Mouse (Mus musculus) Patski (cell line): ENCODE results near the gene Lcn12. TPM values are rescaled to one million over a fixed set of nuclear protein-coding genes. Genes with fewer than 3 reads are reported as not detected.

Experiments
- ATAC-seq: fragments of 100-300 bp; one replicate; pipeline ENCODE4 v1.8.0; 2021
- CTCF ChIA-PET: fragments of 350-600 bp; sonication (Branson Sonifier 250); formaldehyde crosslinking; loops from one replicate; lab custom pipeline; 2022; ENCODE audit warnings: inconsistent platforms; lab: Charles Lee
- POLR2A ChIA-PET: fragments of 350-600 bp; sonication (Branson Sonifier 250); formaldehyde crosslinking; loops from one replicate; lab custom pipeline; 2022; ENCODE audit warnings: antibody characterized with exemption, inconsistent platforms; lab: Charles Lee
- DNase-seq: peaks from one replicate; pipeline ENCODE4 v3.0.0-alpha.2; 2011; ENCODE audit warnings: low read depth, low spot score
- H3K27me3 ChIP-seq: fragments of 371-371 bp; one replicate; pipeline ENCODE4 v1.5.1; 2021
- CTCF ChIP-seq: fragments of 100-300 bp; IDR thresholded peaks from one replicate; pipeline ENCODE4 v1.5.1; 2021
- in situ Hi-C: fragments of 300-500 bp; cut with MboI; formaldehyde crosslinking; loops from 3 replicates; pipeline ENCODE4 v1.11.1; 2018; ENCODE audit warnings: low pct_unique_long_range_greater_than_20kb, mixed read lengths
- polyA plus RNA-seq: library from polyadenylated mRNA; unstranded; gene quantifications from one replicate; pipeline ENCODE4 v1.2.3, GENCODE M21; 2021

Lcn12 gene
- polyA plus RNA-seq, 1 experiment from 2014 or later, result not detected

DNA sequence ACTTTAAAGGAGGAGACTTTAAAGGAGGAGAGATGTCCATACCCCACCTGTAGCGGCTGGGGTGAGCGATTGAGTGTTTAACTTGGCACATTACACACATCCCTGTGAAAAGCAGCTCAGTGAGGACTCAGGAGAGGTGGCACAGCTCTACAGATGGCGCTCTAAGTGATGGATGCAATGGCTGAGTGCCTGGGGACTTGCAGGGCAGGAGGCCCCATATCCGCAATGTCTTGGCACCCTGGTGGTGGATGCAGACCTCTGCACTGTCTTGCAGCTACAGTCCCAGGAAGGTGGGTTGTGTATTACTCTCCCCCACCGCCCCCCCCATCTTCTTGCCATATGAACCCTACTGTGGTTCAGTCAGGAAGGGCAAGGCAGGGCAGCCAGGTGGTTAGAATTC lies 13.3 kb upstream of the Lcn12 start:
- ChIA-PET POLR2A (no interaction called here), CTCF (interaction anchor here (0.6 to 1.4 kb wide), 2 partner anchors 59 to 74 kb away, joined by 3 read pairs; no protein-coding TSS in a partner anchor)
- no peak for TF ChIP-seq CTCF
- no peaks in the 10 kb centered on the region for H3K27me3 ChIP-seq
- no peak for ATAC-seq
- in situ Hi-C loops, result no loop called here
- DNase-seq, result no peak

DNA sequence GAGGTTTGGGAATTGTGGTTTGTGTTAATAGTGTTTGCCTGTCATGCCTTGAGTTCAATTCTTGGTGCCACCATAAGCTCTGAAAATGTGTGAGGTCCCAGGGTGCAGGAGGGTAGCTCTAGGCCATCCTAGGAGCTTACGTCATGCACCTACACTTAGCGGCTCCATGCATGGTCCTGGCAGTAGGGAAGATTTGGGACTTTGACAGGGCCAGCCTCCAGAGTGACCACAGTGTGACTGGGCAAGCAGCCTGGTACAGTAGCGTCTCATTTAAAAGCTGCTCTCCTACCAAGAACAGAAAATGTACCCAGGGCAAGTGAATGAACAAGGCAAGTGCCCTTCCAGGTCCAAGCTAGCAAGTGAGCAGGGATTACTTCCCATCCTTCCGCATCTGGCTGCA lies 12.1 kb upstream of the Lcn12 start:
- in situ Hi-C loops, result no loop called here
- ATAC-seq (no peak), DNase-seq (no peak)
- TF ChIP-seq CTCF, result no peak
- ChIA-PET CTCF (no interaction called here), POLR2A (no interaction called here)
- H3K27me3 ChIP-seq, result no peaks in the 10 kb centered on the region

DNA sequence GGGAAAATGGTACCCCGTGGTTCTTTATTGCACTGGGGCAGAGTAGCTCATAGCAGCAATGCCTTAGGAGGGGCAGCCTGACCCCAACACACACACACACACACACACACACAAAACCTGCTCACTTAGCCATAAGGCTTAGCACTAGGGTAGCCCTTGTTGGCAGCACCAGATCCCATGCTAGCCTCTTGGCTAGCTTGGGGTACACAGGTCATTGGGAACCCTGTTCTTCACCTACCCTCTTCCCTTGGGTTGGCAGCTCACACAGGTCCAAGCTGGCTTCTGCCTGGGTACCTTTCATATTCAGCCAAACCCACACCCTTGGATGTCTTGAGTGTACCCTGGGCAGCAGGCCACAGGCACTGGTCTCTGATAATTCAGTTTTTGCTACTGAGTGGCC lies 11.3 kb upstream of the Lcn12 start:
- in situ Hi-C loops, result no loop called here
- no peak for ATAC-seq
- TF ChIP-seq CTCF, result no peak

GRCm38 (mm10) chr2:25504538-25504937 lies 10.8 kb upstream of the Lcn12 start:
- H3K27me3 ChIP-seq, result no peaks in the 10 kb centered on the region
- DNase-seq (no peak), ATAC-seq (no peak)
- CTCF ChIA-PET, result no interaction called here
- TF ChIP-seq CTCF, result no peak
- in situ Hi-C loops, result no loop called here
- POLR2A ChIA-PET, result interaction anchor here (0.7 to 1.0 kb wide), 2 partner anchors 43 to 44 kb away, joined by 3 read pairs; no protein-coding TSS in a partner anchor

More for the DNA sequence above, 11.3 kb upstream of the Lcn12 start:
- no peaks in the 10 kb centered on the region for H3K27me3 ChIP-seq
- DNase-seq, result no peak
- CTCF ChIA-PET, result no interaction called here
- POLR2A ChIA-PET, result interaction anchor here (1.0 kb wide), 1 partner anchor 44 kb away, joined by 3 read pairs; no protein-coding TSS in a partner anchor

DNA sequence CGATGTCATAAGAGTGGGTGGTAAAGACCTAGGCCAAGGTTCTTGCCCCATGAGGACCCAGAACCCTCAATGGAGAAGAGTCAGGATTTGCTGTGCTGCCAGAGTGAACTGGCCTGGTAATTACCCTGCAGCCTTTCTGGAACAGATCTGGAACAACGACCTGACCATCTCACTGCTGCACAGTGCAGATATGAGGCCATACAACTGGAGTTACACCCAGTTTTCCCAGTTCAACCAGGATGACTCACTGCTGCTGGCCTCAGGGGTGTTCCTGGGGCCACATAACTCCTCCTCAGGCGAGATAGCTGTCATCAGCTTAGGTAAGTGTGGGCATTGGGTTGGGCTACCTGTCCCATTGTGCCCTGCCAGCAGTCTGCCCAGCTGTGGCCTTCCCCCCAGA lies 9.0 kb upstream of the Lcn12 start:
- no peak for TF ChIP-seq CTCF
- ATAC-seq, result no peak
- H3K27me3 ChIP-seq, result no peaks in the 10 kb centered on the region
- in situ Hi-C loops, result no loop called here
- ChIA-PET CTCF (interaction anchor here (1.3 kb wide), 1 partner anchor 23 kb away, joined by 3 read pairs; no protein-coding TSS in a partner anchor), POLR2A (interaction anchor here (2.7 kb wide), 1 partner anchor 45 kb away, joined by 9 read pairs; no protein-coding TSS in a partner anchor)
- no peak for DNase-seq

DNA sequence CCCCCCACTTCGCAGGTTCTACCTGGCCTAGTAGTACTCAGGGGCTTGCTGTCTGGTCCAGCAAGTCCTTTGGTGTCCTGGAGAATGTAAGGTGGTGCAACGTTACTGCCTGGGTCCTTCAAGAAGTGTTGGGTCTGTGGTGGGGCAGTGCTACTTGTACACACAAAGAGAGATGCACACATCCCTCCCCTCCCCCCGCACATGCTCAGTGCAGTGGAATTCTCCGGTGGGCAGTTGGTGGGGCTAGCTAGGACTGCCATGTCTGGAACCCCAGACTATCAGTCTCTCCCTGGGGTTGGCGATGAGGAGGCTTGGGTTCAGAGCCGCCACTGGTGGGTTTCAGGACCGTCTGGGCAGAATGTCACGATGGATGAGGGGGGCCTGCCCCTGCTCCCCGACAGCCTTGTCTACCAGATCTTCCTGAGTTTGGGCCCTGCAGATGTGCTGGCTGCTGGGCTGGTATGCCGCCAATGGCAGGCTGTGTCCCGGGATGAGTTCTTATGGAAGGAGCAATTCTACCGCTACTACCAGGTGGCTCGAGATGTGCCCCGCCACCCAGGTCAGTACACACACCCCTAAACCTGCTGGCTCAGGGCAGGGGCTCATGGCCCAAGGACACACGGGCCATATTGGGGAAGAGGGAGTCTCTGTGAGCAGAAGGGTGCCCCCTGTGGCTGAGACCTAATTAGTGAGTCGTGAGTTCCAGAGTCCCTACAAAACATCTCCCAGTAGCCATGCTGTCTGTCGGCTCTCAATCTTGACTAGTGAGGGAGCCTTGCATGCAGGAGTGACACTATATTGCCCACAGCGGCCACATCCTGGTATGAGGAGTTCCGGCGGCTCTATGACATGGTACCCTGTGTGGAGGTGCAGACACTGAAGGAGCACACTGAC lies 8.1 kb upstream of the Lcn12 start, which contains the start of gene C8g:
Gene C8g, minus strand, starts transcription at position 127 of the 894 bp plus-strand sequence.
- H3K27me3 ChIP-seq, result no peaks in the 10 kb centered on the region
- TF ChIP-seq CTCF, result no peak
- no peak for ATAC-seq
- ChIA-PET CTCF (interaction anchor here (1.3 kb wide), 1 partner anchor 22 kb away, joined by 3 read pairs; no protein-coding TSS in a partner anchor), POLR2A (interaction anchor here (2.7 kb wide), 1 partner anchor 46 kb away, joined by 9 read pairs; no protein-coding TSS in a partner anchor)
- in situ Hi-C loops, result no loop called here
- DNase-seq, result no peak

DNA sequence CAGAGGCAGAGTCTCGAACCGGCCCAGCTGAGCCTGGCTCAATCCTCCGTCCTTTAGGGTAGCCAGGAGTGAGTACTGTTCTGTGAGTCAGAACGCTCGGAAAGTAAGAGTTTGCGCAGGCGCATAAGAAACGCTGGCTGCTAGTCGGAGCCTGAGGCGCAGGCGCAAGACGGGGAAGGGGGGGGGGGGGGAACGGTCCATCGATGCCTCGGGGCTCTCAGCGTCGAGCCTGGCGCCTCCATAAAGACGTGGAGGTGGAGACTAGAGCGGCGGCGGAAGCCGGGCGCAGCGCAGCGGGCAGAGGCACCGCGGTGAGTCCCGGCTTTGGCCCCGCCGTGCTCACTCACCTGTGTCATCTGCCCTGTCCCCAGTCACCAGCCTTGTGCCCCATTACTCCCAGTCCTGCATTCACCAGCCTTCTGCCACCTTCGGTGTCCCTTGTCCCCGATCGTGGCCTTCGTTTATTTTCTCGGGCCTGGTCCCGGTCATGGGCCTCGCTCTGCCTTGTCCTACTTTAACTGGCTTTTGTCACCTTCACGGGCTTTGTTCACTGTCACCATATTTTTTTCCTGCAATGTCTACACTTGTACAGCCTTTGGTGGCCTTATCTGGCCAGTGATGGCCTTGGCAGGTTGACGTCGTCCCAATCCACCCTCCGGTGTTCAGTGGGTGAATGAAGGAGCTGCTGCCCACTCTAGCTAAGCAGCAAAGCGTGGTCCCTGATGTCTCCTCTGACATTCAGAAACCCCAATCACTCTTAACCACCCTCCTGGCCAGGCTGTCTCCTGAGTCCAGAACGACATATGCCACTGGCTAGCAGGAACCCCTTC lies 7.1 kb upstream of the Lcn12 start, which contains the start of gene Fbxw5:
Gene Fbxw5, plus strand, starts transcription at position 175 of the 830 bp plus-strand sequence.
- peak; percentile 60 for ATAC-seq
- in situ Hi-C loops, result no loop called here
- POLR2A ChIA-PET, result interaction anchor here (0.6 to 2.7 kb wide), 2 partner anchors 39 to 47 kb away, joined by 3 to 9 read pairs; no protein-coding TSS in a partner anchor
- TF ChIP-seq CTCF, result no peak
- H3K27me3 ChIP-seq, result no peaks in the 10 kb centered on the region
- CTCF ChIA-PET, result no interaction called here
- peak; percentile 78 for DNase-seq

GRCm38 (mm10) chr2:25500071-25500575 lies 6.4 kb upstream of the Lcn12 start:
- in situ Hi-C loops, result no loop called here
- no peak for TF ChIP-seq CTCF
- ATAC-seq (no peak), DNase-seq (no peak)
- POLR2A ChIA-PET, result interaction anchor here (0.6 to 2.7 kb wide), 2 partner anchors 40 to 48 kb away, joined by 3 to 9 read pairs; no protein-coding TSS in a partner anchor
- CTCF ChIA-PET, result interaction anchor here (1.1 to 2.0 kb wide), 2 partner anchors 50 to 79 kb away, joined by 4 to 5 read pairs; no protein-coding TSS in a partner anchor
- no peaks in the 10 kb centered on the region for H3K27me3 ChIP-seq

GRCm38 (mm10) chr2:25498622-25499478 lies 5.1 kb upstream of the Lcn12 start:
- in situ Hi-C loops, result no loop called here
- TF ChIP-seq CTCF, result no peak
- DNase-seq (no peak), ATAC-seq (no peak)
- no peaks in the 10 kb centered on the region for H3K27me3 ChIP-seq
- POLR2A ChIA-PET, result interaction anchor here (0.6 to 1.5 kb wide), 2 partner anchors 11 to 42 kb away, joined by 3 to 4 read pairs; no protein-coding TSS in a partner anchor
- CTCF ChIA-PET, result interaction anchor here (1.1 to 2.8 kb wide), 6 partner anchors 15 to 77 kb away, joined by 4 to 11 read pairs (median 4); partner anchors contain the start of gene Fut7
